Mouse (Mus musculus): ENCODE measurements around the gene a. TPM values are rescaled to one million over a fixed set of nuclear protein-coding genes. Genes with fewer than 3 reads are reported as not detected.
"Not testable (repeated sequence)": the region's sequence is repeated elsewhere in the genome, so short reads cannot be mapped to it uniquely, and the experiment has no call there.

a gene
- polyA plus RNA-seq, 1 experiment from 2014 or later: not detected

DNA sequence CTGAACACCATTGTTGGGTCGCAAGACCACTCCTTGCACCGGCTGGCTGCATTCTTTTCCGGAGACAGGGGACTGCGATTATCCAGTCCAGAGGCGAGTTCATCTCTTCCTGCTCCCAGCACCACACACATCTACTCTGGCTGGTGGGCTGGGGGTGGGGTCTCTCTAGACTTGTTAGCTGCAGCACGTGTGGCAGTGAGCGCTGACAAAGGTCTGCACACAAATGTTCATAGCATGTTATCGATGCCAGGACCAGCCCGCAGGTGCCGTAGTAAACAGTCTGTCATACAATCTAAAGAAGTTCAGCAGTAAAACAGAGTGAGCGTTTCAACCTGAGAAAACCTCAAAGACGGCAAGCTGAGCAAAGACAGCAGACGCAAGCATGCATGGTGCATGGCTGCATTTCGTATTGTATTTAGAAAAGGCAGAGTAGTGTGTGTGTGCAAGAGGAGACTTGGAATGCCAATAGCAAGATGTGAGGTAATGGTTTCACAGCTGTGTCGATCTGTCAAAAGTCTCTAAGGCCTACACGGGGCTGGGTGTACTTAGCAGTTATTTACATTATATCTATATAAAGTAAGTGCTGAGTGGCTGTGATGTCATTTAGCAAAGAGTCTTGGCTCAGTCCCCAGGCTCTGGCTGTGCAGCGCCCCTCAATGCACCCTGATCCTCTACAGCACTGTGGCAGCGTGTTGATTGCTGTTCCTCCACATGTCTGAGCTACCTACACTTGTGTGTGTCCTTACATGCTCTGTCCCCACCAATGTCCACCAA, 180.9 kb downstream of the a start:
- WGBS: 74% methylated on average over 18 of the region's 18 CpGs

DNA sequence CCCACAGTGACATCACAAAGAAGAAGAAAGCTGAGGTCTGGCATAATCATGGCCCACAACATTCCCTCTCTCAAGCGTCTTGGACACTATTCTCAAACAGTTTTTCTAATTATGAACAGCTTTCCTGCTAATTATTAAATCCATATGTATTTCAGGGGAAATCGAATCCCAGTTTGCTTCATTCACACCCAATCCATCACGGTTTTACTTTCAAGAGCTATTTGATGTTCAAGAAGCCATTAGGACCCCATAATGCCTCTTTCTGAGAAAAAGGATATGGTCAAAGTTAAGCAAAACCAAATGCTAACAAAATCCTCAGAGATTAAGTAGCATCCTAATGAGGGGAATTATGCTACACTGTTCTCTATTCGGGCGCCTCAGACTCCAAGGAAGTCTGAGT, 181.8 kb downstream of the a start:
- H3K9ac ChIP-seq: no peak overlapping the region
- H3K4me3 ChIP-seq: no peak overlapping the region
- no peaks in the 10 kb centered on the region for H3K27me3 ChIP-seq
- H3K27ac ChIP-seq (replicated peaks): no peak overlapping the region
- no peaks in the 10 kb centered on the region for H3K36me3 ChIP-seq
- 85% methylated on average over 5 of the region's 5 CpGs for WGBS
- H3K4me1 ChIP-seq (replicated peaks): no peaks in the 10 kb centered on the region; the same call in 1 of the 2 replicates
- ATAC-seq (ENCODE audit: low read depth): no peak
- H3K4me2 ChIP-seq: no peak overlapping the region
- H3K9me3 ChIP-seq: no peaks in the 10 kb centered on the region

More for the DNA sequence above, 180.9 kb downstream of the a start:
- Histone ChIP-seq H3K9ac (no peak overlapping the region), H3K27ac (replicated peaks) (no peak overlapping the region), H3K4me1 (replicated peaks) (no peaks in the 10 kb centered on the region; the same call in 1 of the 2 replicates), H3K27me3 (no peaks in the 10 kb centered on the region), H3K4me3 (no peak overlapping the region), H3K4me2 (no peak overlapping the region), H3K36me3 (no peaks in the 10 kb centered on the region), H3K9me3 (no peaks in the 10 kb centered on the region)
- no peak for ATAC-seq (ENCODE audit: low read depth)

DNA sequence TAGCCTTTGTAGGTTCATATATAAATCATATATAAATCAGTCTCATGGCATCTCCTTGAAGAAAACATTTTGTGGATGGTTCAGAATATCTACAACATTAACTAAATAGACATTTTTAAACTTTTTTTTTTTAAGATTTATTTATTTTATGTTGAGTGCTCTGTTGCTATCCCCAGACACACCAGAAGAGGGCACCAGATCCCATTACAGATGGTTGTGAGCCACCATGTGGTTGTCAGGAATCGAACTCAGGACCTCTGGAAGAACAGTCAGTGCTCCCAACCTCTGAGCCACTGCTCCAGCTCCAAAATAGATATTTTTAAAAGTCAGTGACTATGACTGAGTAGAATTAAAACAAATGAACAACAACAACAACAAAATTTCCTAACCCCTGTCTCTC, 195.4 kb downstream of the a start:
- Histone ChIP-seq H3K4me1 (replicated peaks) (no peaks in the 10 kb centered on the region; the same call in 1 of the 2 replicates), H3K27me3 (no peaks in the 10 kb centered on the region), H3K4me3 (no peak overlapping the region), H3K27ac (replicated peaks) (no peak overlapping the region), H3K9ac (no peak overlapping the region), H3K36me3 (no peaks in the 10 kb centered on the region), H3K9me3 (no peaks in the 10 kb centered on the region), H3K4me2 (no peak overlapping the region)
- 69% methylated on average over 1 of the region's 1 CpGs for WGBS
- ATAC-seq (ENCODE audit: low read depth): no peak

DNA sequence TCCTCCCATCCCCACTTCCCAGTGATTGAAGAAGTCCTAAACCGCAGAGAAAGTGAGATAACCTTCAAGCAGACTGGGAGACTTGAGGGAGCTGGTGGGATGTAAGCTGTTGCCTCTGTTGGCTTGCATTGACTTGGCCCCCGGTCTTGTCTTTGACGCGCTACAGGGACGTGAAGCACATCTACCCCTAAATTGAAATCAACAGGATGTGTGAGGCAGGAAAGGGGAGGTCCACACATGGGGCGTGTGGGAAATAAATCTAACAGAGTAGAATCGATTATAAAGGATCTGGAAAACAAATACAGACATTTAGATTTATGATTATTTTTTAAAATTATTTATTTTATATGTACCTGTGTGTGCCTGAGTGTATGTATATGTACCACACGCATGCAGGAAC, 200.2 kb downstream of the a start:
- 85% methylated on average over 8 of the region's 8 CpGs for WGBS

DNA sequence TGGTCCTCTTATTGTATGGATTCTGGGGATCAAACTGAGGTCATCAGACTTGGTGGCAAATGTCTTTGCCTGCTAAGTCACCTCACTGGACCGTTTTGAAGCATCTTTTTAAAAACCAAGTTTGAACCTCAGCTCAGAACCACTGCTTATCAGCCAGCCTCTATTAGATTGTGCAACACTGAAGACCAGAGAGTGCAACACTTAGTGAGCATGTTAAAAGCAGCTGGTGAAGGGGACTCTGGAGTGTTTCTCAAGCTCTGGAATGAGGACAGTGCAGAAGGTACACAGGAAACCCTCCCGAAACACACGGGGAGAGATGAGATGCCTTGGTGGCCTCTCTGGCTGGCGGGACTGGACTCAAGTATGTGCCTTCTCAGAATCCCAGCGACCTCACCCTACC, 200.9 kb downstream of the a start:
- 83% methylated on average over 5 of the region's 5 CpGs for WGBS

More for the DNA sequence above, 200.2 kb downstream of the a start:
- Histone ChIP-seq H3K9ac (no peak overlapping the region), H3K4me3 (no peak overlapping the region), H3K27me3 (no peaks in the 10 kb centered on the region), H3K27ac (replicated peaks) (no peak overlapping the region), H3K9me3 (no peaks in the 10 kb centered on the region), H3K36me3 (no peaks in the 10 kb centered on the region), H3K4me2 (no peak overlapping the region), H3K4me1 (replicated peaks) (no peaks in the 10 kb centered on the region)
- no peak for ATAC-seq (ENCODE audit: low read depth)

DNA sequence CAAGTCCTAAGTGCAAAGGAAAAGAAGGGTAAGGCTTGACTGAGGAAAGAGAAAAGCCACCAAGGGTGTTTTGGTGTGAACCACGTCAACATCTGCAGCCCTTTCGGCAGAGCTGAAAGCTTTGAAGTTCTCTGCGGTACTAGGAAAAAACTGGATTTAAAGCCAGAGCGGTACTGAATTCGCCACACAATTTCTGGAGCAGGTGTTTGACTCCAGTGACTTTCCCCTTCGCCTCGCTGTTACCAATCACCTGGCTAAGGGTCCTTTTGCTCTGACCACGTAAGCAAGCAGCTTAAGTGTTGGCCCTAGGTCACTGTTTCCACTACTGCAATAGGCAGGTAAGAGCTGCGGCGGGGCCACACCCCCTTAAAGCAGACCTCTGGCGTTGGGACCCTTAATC, 214.3 kb downstream of the a start:
- no peak overlapping the region for H3K27ac ChIP-seq (replicated peaks)
- no peaks in the 10 kb centered on the region for H3K4me1 ChIP-seq (replicated peaks)
- H3K36me3 ChIP-seq: no peaks in the 10 kb centered on the region
- ATAC-seq (ENCODE audit: low read depth): no peak
- H3K4me2 ChIP-seq: no peak overlapping the region
- no peaks in the 10 kb centered on the region for H3K27me3 ChIP-seq
- no peak overlapping the region for H3K4me3 ChIP-seq
- WGBS: 94% methylated on average over 11 of the region's 11 CpGs
- H3K9ac ChIP-seq: no peak overlapping the region
- H3K9me3 ChIP-seq: no peaks in the 10 kb centered on the region

More for the DNA sequence above, 200.9 kb downstream of the a start:
- H3K27ac ChIP-seq (replicated peaks): no peak overlapping the region
- H3K4me1 ChIP-seq (replicated peaks): no peaks in the 10 kb centered on the region
- no peaks in the 10 kb centered on the region for H3K9me3 ChIP-seq
- no peak overlapping the region for H3K4me3 ChIP-seq
- H3K9ac ChIP-seq: no peak overlapping the region
- no peaks in the 10 kb centered on the region for H3K36me3 ChIP-seq
- no peak overlapping the region for H3K4me2 ChIP-seq
- no peak for ATAC-seq (ENCODE audit: low read depth)
- H3K27me3 ChIP-seq: no peaks in the 10 kb centered on the region

DNA sequence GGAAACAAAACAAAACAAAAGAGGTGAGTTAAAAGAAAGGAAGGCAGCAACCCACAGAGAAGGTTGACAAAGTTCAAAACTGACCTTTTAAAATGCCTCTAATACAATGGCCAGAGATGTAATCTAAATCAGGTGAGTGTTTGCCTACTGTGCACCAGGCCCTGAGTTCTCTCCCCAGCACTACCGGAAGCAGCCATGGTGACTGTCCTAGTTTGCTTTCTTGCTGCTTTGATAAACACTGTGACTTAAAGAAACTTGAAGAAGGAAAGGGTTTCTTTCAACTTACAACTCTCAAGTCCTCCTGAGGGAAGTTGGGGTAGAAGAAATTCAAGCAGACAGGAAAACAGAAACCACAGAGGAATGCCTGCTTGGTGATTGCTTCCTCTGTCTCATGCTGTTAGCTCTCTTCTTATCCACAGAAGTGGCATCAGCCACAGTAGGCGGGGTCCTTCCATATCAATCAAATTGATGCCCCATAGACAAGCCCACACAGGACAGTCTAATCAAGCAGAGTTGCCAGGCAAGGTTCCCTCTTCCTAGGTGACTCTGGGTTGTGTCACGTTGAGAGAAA, 220.0 kb downstream of the a start:
- no peaks in the 10 kb centered on the region for H3K36me3 ChIP-seq
- no peaks in the 10 kb centered on the region for H3K4me1 ChIP-seq (replicated peaks)
- no peak overlapping the region for H3K9ac ChIP-seq
- no peak overlapping the region for H3K4me2 ChIP-seq
- H3K27me3 ChIP-seq: no peaks in the 10 kb centered on the region
- H3K4me3 ChIP-seq: no peak overlapping the region
- ATAC-seq (ENCODE audit: low read depth): no peak
- no peaks in the 10 kb centered on the region for H3K9me3 ChIP-seq
- 53% methylated on average over 3 of the region's 3 CpGs for WGBS
- H3K27ac ChIP-seq (replicated peaks): no peak overlapping the region

DNA sequence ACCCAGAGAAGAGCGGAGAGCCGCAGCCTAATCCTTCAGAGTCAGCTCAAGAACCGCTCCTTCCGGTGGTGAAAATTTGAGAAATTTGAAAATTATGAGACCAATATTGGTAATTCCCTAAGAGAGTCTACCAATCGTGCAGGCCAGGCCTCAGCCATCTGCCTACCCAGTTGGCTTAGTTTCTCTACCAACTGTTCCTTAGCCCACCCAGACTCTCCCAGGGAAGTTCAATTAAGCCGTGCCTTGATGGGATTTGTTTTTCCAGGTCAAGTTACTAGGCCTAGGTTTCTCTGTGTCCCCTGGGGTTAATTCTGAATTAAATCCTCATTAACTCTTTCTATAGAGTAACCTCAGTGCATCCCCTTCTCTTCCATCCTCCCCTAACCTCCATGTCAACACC, 221.8 kb downstream of the a start:
- no peaks in the 10 kb centered on the region for H3K36me3 ChIP-seq
- 79% methylated on average over 6 of the region's 6 CpGs for WGBS
- no peak overlapping the region for H3K9ac ChIP-seq
- no peaks in the 10 kb centered on the region for H3K4me1 ChIP-seq (replicated peaks)
- no peaks in the 10 kb centered on the region for H3K27me3 ChIP-seq
- H3K4me2 ChIP-seq: no peak overlapping the region
- H3K9me3 ChIP-seq: no peaks in the 10 kb centered on the region
- H3K27ac ChIP-seq (replicated peaks): no peak overlapping the region
- H3K4me3 ChIP-seq: no peak overlapping the region
- no peak for ATAC-seq (ENCODE audit: low read depth)

DNA sequence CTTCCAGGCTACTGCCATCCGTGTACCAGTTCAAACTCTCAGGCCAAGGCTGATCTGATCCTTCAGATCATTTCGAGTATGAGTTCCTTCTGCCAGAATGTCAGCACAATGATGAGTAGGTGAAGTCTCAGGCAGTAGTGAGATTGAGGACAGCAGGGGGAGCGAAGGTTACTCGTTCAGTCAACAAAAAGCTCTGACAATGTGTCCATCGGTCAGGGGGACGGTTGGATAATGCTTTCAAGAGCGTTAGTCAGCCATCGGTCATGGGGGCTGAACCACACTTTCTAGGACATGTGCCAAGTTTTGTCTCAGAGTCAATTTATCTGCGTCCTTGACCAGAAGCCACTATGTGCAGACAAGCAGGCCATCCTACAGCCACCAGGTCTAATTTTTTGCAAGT, 225.5 kb downstream of the a start:
- not testable (repeated sequence) for H3K4me2 ChIP-seq; ATAC-seq (ENCODE audit: low read depth); H3K36me3 ChIP-seq; H3K27me3 ChIP-seq; H3K4me3 ChIP-seq; H3K9ac ChIP-seq; H3K27ac ChIP-seq (replicated peaks); H3K9me3 ChIP-seq
- peaks cover 19% of the 10 kb centered on the region for H3K4me1 ChIP-seq (replicated peaks)
- WGBS: 25% methylated on average over 8 of the region's 9 CpGs

DNA sequence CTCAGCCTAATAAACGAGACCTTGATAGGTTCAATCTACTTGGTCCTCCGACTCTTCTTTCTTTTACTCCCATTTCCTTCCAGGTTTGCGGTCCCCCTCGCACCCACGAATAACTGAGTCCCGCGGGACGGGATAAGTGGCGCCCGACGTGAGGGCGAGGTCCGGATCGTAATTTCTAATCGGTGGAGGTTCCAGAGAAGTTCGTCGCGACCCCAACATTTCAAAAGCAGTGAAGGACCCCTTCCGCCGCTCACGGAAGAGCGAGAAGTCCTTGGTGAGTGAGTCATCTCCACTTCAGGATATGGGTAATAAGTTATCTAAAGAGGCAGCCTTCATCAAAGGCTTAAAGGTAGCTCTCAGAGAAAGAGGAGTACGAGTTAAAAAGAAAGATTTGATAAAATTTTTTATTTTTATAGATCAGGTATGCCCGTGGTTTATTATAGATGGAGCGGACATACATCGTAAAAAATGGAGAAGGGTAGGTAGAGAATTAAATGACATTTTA, 227.1 kb downstream of the a start, which contains the start of gene Gm14226:
Gene Gm14226, plus strand, starts transcription at position 16 of the 505 bp plus-strand sequence.
- H3K9ac ChIP-seq: peak within 1 kb of the TSS; percentile 70
- peak within 1 kb of the TSS; percentile 47 for H3K4me3 ChIP-seq
- H3K4me1 ChIP-seq (replicated peaks): peaks cover 19% of the 10 kb centered on the region
- 1% methylated on average over 24 of the region's 26 CpGs for WGBS
- H3K4me2 ChIP-seq: peak within 1 kb of the TSS; percentile 96
- not testable (repeated sequence) for H3K27me3 ChIP-seq; H3K9me3 ChIP-seq; ATAC-seq (ENCODE audit: low read depth); H3K36me3 ChIP-seq
- peak within 1 kb of the TSS; percentile 82 for H3K27ac ChIP-seq (replicated peaks)

DNA sequence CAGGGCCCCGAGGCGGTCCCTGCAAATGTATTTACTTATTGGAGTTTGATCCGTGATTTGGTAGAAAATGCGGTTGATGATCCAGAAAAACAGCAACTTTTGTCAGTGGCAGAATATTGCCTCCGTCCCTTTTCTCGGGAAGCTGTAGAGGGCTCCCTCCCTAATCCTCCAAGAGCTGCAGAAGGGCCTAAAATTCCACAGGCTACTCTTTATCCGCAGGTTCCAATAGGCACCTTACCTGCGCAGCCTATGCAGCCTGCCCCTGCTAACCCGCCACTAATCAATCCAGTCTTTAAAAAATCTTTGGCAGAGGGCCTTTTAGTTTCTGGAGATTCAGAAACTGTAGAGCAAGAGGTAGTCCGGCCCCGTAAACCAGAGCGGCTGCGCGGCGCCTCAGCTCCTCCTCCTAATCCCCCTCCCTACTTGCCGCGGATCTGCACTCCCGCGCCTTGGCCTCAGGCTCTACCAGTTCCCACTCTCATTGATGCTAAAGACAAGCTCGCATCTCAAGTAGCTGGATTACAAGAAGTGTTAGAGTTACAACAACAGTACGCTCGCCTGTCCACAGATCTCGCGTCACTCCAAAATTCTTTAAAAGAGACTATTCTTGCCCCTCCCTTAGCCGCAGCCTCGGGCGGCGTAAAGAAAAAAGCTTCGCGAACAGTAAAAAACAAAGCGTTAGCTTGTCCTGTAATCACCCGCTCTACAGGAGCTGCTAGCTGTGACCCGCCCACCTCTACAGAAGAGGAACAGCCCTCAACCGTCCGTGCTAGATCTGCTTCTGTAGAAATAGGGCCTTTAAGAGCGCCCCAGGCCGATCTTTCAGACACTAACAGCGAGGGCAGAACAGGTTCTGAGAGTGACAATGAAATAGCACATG, 227.8 kb downstream of the a start:
- Histone ChIP-seq H3K27me3 (peaks cover 4% of the 10 kb centered on the region; the same call in 1 of the 2 replicates), H3K27ac (replicated peaks) (peak overlapping the region; percentile 82), H3K9ac (peak overlapping the region; percentile 70), H3K4me2 (peak overlapping the region; percentile 96), H3K36me3 (no peaks in the 10 kb centered on the region), H3K4me1 (replicated peaks) (peaks cover 19% of the 10 kb centered on the region), H3K4me3 (peak overlapping the region; percentile 47), H3K9me3 (no peaks in the 10 kb centered on the region)
- under 1% methylated on average over 38 of the region's 38 CpGs for WGBS
- peak; percentile 95 for ATAC-seq (ENCODE audit: low read depth)

DNA sequence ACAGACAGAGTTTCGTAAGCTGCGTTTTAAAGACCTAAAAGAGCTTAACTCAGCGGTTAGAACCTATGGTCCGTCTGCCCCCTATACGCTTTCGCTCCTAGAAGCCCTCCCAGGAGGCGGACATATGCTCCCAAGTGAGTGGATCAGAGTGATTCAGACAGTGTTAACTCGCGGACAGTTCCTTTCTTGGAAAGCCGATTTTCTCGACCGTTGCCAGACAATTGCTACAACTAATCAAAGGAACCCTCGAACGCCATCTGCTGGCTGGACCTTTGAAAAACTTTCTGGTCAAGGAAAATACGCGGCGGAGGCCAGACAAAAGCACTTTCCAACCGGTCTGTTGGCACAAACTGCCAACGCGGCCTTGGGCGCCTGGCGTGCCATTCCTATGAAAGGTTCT, 228.5 kb downstream of the a start:
- Histone ChIP-seq H3K27me3 (peaks cover 4% of the 10 kb centered on the region; the same call in 1 of the 2 replicates), H3K4me2 (peak overlapping the region; percentile 96), H3K9me3 (no peaks in the 10 kb centered on the region), H3K9ac (peak overlapping the region; percentile 70), H3K36me3 (no peaks in the 10 kb centered on the region), H3K4me3 (peak overlapping the region; percentile 47), H3K27ac (replicated peaks) (peak overlapping the region; percentile 82), H3K4me1 (replicated peaks) (peaks cover 19% of the 10 kb centered on the region)
- WGBS: under 1% methylated on average over 22 of the region's 22 CpGs
- ATAC-seq (ENCODE audit: low read depth): peak; percentile 85
